Mouse (Mus musculus) cerebellum, adult 2 months (tissue): ENCODE measurements around the gene Agbl4. TPM values are rescaled to one million over a fixed set of nuclear protein-coding genes. Genes with fewer than 3 reads are reported as not detected.

Source experiments
- DNase-seq, 2 experiments: peaks; one replicate each; pipeline ENCODE4 v3.0.0; 2021
- H3K27ac ChIP-seq: fragments of 200-500 bp; 2 replicates; pipeline ENCODE4 v1.5.1; 2012; ENCODE audit warnings: low read length, control low read depth, inconsistent platforms; ENCODE audit not compliant: insufficient read depth
- H3K27me3 ChIP-seq: fragments of 200-500 bp; 2 replicates; pipeline ENCODE4 v1.6.1; 2012; ENCODE audit warnings: inconsistent platforms, mild to moderate bottlenecking, low read length, moderate library complexity; ENCODE audit not compliant: control insufficient read depth, insufficient read depth
- H3K4me1 ChIP-seq: fragments of 200-500 bp; 2 replicates; pipeline ENCODE4 v1.6.1; 2011; ENCODE audit warnings: low read length; ENCODE audit not compliant: control insufficient read depth, insufficient read depth
- H3K4me3 ChIP-seq: fragments of 200-500 bp; replicated peaks from 2 replicates; pipeline ENCODE3; 2011; ENCODE audit warnings: mild to moderate bottlenecking, low read depth, low read length, control low read depth; ENCODE audit not compliant: insufficient read depth
- CTCF ChIP-seq: fragments of 200-500 bp; IDR thresholded peaks from 2 replicates; pipeline ENCODE4 v1.5.1; 2011; ENCODE audit warnings: low read depth, mild to moderate bottlenecking, control low read depth, low read length, moderate library complexity, borderline replicate concordance; ENCODE audit not compliant: insufficient read depth
- POLR2A ChIP-seq: fragments of 200-500 bp; IDR thresholded peaks from 2 replicates; pipeline ENCODE4 v1.6.1; 2011; ENCODE audit warnings: low read length, control low read depth, borderline replicate concordance; ENCODE audit not compliant: insufficient read depth
- WGBS: fragments of 180-500 bp; shearing (Covaris S2); methylation state at CpG from one replicate; pipeline ENCODE4 v1.1.7; 2018; 5-methylcytosine and 5-hydroxymethylcytosine counted together
- polyA plus RNA-seq: library from polyadenylated mRNA; depleted of rRNA; stranded (reverse); fragments of >200 nt; gene quantifications from 2 replicates; pipeline ENCODE4 v1.2.3, GENCODE M21; 2012

Gene Agbl4
- polyA plus RNA-seq, 1 experiment, result 4.8 TPM

DNA sequence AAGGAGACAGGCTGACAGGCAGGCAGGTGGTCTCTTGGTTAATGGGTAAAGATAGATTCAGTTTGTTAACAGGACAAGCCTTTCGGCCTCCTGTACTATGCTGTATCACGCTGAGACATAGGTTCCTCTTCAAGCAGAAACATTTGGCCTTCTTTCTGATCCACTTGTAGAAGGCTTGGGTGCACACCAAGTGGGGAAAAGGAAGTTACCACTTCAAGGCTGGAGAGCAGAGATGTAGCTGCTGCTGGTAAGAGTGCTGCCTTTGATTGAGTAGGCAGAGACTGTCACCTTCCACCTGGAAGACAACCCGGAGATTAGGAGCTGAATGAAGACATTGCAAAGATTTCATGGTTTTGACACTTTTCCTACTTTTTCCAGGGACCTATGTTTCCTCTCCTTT lies 1018.7 kb downstream of the Agbl4 start:
- no peaks in the 10 kb centered on the region for H3K4me1 ChIP-seq
- TF ChIP-seq CTCF (no peak), POLR2A (no peak)
- WGBS, result 67% methylated on average over 3 of the region's 3 CpGs

DNA sequence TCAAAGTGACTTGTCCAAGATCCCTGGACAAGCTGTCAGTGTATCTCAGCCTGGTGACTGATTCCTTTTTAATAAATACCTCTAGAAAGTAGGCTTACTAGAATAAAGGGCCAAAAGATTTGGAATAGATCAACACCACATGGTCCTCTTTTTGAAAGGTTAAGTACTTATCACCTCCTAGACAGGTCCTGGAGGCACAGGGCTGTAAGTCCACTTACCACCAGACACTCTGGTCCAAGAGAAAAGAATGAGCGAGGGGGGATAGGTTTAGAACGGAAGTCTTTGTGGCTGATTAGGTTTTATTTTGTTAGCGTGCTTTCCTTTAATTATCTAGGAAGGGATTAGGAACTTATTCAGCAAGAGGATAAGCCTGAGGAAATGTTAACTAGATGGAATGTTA lies 1019.1 kb downstream of the Agbl4 start:
- 87% methylated on average over 3 of the region's 3 CpGs for WGBS
- no peak overlapping the region for H3K4me3 ChIP-seq
- no peak for DNase-seq
- TF ChIP-seq CTCF (no peak), POLR2A (no peak)
- H3K27me3 ChIP-seq, result peaks cover 3% of the 10 kb centered on the region; the same call in 1 of the 2 replicates
- no peaks in the 10 kb centered on the region for H3K4me1 ChIP-seq
- no peak overlapping the region for H3K27ac ChIP-seq

More for the DNA sequence above, 1018.7 kb downstream of the Agbl4 start:
- H3K4me3 ChIP-seq, result no peak overlapping the region
- peaks cover 3% of the 10 kb centered on the region; the same call in 1 of the 2 replicates for H3K27me3 ChIP-seq
- no peak for DNase-seq
- no peak overlapping the region for H3K27ac ChIP-seq

DNA sequence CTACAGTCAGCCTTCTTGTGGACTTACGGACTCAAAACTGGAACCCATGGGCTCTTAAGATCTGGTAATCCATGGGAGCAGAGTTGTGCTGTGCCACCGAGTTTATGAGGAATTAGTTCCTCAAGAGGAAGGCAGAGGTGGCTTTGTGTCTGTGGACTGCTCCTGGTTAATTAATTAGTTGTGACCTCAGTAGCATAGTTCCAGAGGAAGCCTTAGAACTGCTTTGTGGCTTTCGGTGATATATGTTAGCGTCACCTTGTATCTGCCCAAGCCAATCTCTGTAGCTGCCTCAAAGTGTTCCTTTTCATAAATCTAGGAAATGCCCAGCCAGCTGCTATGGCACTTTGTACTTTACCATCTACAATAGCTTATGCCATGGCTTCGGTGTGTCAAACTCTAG lies 1020.3 kb downstream of the Agbl4 start:
- 92% methylated on average over 5 of the region's 5 CpGs for WGBS
- Histone ChIP-seq H3K27ac (no peak overlapping the region), H3K4me1 (no peaks in the 10 kb centered on the region), H3K4me3 (no peak overlapping the region), H3K27me3 (peaks cover 3% of the 10 kb centered on the region; the same call in 1 of the 2 replicates)
- no peak for DNase-seq
- TF ChIP-seq POLR2A (no peak), CTCF (no peak)

DNA sequence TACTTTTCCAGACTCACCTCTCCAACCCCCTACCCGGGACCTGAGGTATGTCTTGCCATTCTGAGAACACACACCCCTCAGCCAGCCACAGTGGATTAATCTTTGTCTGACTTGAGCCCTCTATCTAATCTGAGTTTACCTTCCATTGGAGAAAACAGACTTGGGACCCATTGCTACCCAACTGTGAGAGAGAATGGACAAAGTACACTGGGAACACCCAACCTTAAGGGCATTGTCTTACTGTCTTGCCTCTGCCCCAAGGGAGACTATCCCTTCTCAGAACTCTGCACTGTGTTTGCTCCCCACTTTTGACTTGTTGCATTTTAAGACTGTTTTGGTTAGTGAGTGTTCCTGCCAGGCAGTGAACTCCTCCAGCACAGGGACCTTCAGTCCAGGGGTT lies 1022.0 kb downstream of the Agbl4 start:
- H3K27ac ChIP-seq, result no peak overlapping the region
- TF ChIP-seq CTCF, result no peak
- no peak for TF ChIP-seq POLR2A
- 86% methylated on average over 1 of the region's 1 CpGs for WGBS
- peaks cover 3% of the 10 kb centered on the region; the same call in 1 of the 2 replicates for H3K27me3 ChIP-seq
- H3K4me1 ChIP-seq, result no peaks in the 10 kb centered on the region
- no peak overlapping the region for H3K4me3 ChIP-seq
- DNase-seq, result no peak

DNA sequence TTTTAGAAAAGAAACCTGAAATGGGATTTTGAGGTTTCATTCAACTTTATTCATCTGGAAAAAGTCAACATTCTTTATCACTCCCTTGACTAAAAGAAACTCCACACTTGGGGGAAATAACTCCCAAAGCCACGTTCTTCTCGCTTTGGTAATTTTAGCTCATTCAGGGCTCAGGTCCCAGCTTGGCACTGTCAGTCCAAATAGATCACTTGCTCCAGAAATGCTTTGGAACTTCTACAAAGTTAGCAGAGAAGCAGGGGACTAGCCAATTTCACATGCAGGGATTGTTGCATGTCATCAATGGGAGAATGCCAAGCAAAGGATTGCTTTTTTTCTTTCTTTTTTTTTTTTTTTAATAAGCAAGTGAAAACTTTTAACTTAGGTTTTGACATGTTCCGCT lies 1022.6 kb downstream of the Agbl4 start:
- 13% methylated on average over 3 of the region's 3 CpGs for WGBS
- Histone ChIP-seq H3K27me3 (peaks cover 3% of the 10 kb centered on the region; the same call in 1 of the 2 replicates), H3K4me3 (no peak overlapping the region), H3K4me1 (no peaks in the 10 kb centered on the region), H3K27ac (no peak overlapping the region)
- TF ChIP-seq CTCF, result no peak
- no peak for TF ChIP-seq POLR2A
- no peak for DNase-seq

DNA sequence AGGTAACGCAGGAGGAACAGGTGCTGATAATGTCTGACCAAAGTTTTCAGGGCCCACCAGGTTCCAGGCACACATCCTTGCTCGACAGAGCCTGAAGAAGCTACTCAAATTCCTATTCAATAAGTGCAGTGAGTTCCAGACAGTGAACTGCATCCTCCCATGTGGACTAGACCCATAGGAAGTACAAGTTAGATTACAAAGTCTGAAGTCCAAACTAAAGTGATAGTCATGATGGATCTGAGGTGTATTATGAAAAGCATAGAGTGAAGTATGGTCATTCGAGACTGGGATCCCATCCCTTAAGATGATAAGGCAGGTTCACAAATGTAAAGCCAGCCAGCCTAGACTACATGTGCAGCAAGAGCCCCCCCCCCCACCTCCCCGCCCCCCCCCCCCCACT lies 1023.5 kb downstream of the Agbl4 start:
- no peak overlapping the region for H3K27ac ChIP-seq
- no peak overlapping the region for H3K4me3 ChIP-seq
- WGBS, result 73% methylated on average over 4 of the region's 4 CpGs
- no peaks in the 10 kb centered on the region; the same call in 1 of the 2 replicates for H3K27me3 ChIP-seq
- no peak for DNase-seq
- TF ChIP-seq POLR2A (no peak), CTCF (no peak)
- no peaks in the 10 kb centered on the region for H3K4me1 ChIP-seq

DNA sequence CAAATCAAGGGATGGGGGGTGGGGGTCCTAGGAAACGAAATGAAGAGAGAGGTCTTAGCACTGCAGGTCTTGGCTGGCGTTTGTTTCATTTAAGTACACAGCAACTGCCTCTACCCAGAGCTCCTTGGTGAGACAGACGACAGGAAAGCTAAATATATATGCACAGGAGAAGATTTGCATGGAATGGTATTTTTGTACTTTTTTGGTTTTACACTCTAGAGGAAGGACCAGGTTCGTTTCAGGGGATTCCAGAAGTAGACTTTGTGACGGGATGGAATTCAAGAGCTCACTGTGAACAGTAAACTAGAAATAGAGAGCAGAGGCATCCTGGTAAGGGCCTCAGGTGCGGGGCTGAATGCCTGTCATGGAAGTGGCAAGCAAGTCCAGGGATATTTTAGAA lies 1024.3 kb downstream of the Agbl4 start:
- Histone ChIP-seq H3K27ac (no peak overlapping the region), H3K4me3 (no peak overlapping the region), H3K27me3 (no peaks in the 10 kb centered on the region; the same call in 1 of the 2 replicates), H3K4me1 (no peaks in the 10 kb centered on the region)
- no peak for DNase-seq
- WGBS, result 83% methylated on average over 6 of the region's 6 CpGs
- TF ChIP-seq CTCF (no peak), POLR2A (no peak)

DNA sequence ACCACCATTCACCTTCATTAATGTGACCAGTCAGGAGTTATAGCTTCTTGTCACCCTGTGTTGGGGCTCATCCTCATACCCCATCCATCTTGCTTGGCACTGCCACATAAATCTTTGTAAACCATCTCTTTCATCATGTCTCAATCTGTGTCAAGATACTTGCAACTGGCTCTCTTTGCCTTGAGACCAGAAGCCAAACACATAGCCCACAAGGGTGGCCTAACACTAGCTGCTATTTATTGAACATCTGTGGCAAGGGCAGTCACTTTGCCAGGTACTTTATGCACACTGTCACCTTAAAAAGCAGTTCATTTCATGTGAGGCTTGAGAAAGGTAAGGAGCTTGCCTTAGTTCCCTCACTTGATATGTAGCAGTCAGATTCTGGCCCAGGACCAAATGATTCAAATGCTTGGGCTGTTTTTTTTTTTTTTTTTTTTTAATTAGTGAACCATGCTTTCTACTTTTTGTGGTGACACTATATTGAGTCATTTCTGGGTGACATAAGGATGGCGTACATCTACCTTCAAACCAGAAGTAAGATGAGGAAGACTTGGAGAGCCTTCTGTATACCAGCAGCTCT lies 1027.0 kb downstream of the Agbl4 start:
- Histone ChIP-seq H3K4me3 (no peak overlapping the region), H3K27ac (no peak overlapping the region), H3K4me1 (no peaks in the 10 kb centered on the region), H3K27me3 (no peaks in the 10 kb centered on the region)
- WGBS, result 91% methylated on average over 1 of the region's 1 CpGs
- TF ChIP-seq POLR2A, result no peak
- no peak for TF ChIP-seq CTCF
- no peak for DNase-seq

DNA sequence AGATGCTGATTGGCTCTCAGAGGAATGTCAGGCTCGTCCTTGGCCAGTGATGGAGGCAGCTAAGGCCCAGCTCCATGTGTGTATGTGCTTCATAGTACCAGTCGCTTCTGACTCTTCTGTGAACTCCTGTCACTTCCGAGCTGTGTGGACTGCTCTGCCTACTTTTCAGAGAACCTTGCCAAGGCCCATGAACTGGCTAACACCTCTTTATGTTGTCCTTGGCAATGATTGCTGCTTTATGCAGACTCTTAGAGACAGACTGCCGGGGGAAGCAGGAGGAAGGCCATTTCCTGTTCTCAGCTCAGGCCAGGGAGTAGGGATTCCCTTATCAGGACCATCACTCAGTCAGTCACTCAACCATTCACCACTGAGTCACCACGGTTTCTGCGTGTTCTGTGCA lies 1027.7 kb downstream of the Agbl4 start:
- H3K4me3 ChIP-seq, result no peak overlapping the region
- H3K27me3 ChIP-seq, result no peaks in the 10 kb centered on the region
- DNase-seq, result no peak
- H3K4me1 ChIP-seq, result no peaks in the 10 kb centered on the region
- TF ChIP-seq POLR2A (no peak), CTCF (no peak)
- no peak overlapping the region for H3K27ac ChIP-seq
- WGBS, result 55% methylated on average over 6 of the region's 6 CpGs
